Mouse (Mus musculus) midbrain, embryonic 10.5 days (tissue): ENCODE data around the gene Mrpl42. TPM values are rescaled to one million over a fixed set of nuclear protein-coding genes. Genes with fewer than 3 reads are reported as not detected.

Experiments used
- DNase-seq: peaks from one replicate; pipeline ENCODE4 v3.0.0-alpha.2; 2017; ENCODE audit warnings: low spot score
- H3K27ac ChIP-seq: fragments of 300-500 bp; sonication (generic); replicated peaks from 2 replicates; pipeline ENCODE4 v1.5.1; 2016; ENCODE audit warnings: mild to moderate bottlenecking
- H3K27me3 ChIP-seq: fragments of 300-500 bp; sonication (generic); 2 replicates; pipeline ENCODE4 v1.6.1; 2016; ENCODE audit warnings: low read depth, mild to moderate bottlenecking; ENCODE audit not compliant: poor library complexity, severe bottlenecking
- H3K36me3 ChIP-seq: fragments of 300-500 bp; sonication (generic); 2 replicates; pipeline ENCODE4 v1.6.1; 2016; ENCODE audit warnings: mild to moderate bottlenecking, moderate library complexity
- H3K4me1 ChIP-seq: fragments of 300-500 bp; sonication (generic); 2 replicates; pipeline ENCODE4 v1.6.1; 2016
- H3K4me3 ChIP-seq: fragments of 300-500 bp; sonication (generic); 2 replicates; pipeline ENCODE4 v1.5.1; 2016; ENCODE audit warnings: mild to moderate bottlenecking, moderate library complexity
- H3K9me3 ChIP-seq: fragments of 300-500 bp; sonication (generic); replicated peaks from 2 replicates; pipeline ENCODE4 v1.6.1; 2016; ENCODE audit warnings: mild to moderate bottlenecking
- WGBS: fragments of 180-500 bp; shearing (Covaris S2); methylation state at CpG from one replicate; pipeline ENCODE4 v1.1.7; 2016; 5-methylcytosine and 5-hydroxymethylcytosine counted together
- polyA plus RNA-seq: library from polyadenylated mRNA; unstranded; fragments of >200 nt; fragmentation: Nextera tagmentation; extraction: Ambion mirVana; gene quantifications from 2 replicates; pipeline ENCODE4 v1.2.1, GENCODE M21; 2016

Gene Mrpl42
- polyA plus RNA-seq, 1 experiment from 2014 or later = 398 TPM

GRCm38 (mm10) chr10:95442334-95442733, 59.4 kb downstream of the Mrpl42 start:
- no peaks in the 10 kb centered on the region for H3K36me3 ChIP-seq
- H3K4me3 ChIP-seq = no peak overlapping the region
- no peaks in the 10 kb centered on the region for H3K4me1 ChIP-seq
- H3K9me3 ChIP-seq = no peaks in the 10 kb centered on the region
- H3K27ac ChIP-seq = no peak overlapping the region
- H3K27me3 ChIP-seq = no peaks in the 10 kb centered on the region
- 81% methylated on average over 4 of the region's 4 CpGs for WGBS
- DNase-seq = no peak

- 46% methylated on average over 2 of the region's 2 CpGs for WGBS
- Histone ChIP-seq H3K4me3 (no peak overlapping the region), H3K9me3 (no peaks in the 10 kb centered on the region), H3K36me3 (no peaks in the 10 kb centered on the region), H3K27ac (no peak overlapping the region), H3K27me3 (no peaks in the 10 kb centered on the region), H3K4me1 (no peaks in the 10 kb centered on the region)
- DNase-seq = no peak
Observed at GRCm38 (mm10) chr10:95440566-95440965, 61.2 kb downstream of the Mrpl42 start.

GRCm38 (mm10) chr10:95439718-95440339, 61.9 kb downstream of the Mrpl42 start:
- Histone ChIP-seq H3K9me3 (no peaks in the 10 kb centered on the region), H3K27ac (no peak overlapping the region), H3K27me3 (no peaks in the 10 kb centered on the region), H3K36me3 (no peaks in the 10 kb centered on the region), H3K4me1 (no peaks in the 10 kb centered on the region), H3K4me3 (no peak overlapping the region)
- whole genome bisulfite sequencing = 91% methylated on average over 10 of the region's 10 CpGs
- no peak for DNase-seq

GRCm38 (mm10) chr10:95438941-95439340, 62.8 kb downstream of the Mrpl42 start:
- no peak overlapping the region for H3K4me3 ChIP-seq
- DNase-seq = no peak
- no peaks in the 10 kb centered on the region for H3K27me3 ChIP-seq
- no peaks in the 10 kb centered on the region for H3K9me3 ChIP-seq
- WGBS = 67% methylated on average over 11 of the region's 11 CpGs
- H3K27ac ChIP-seq = no peak overlapping the region
- no peaks in the 10 kb centered on the region for H3K36me3 ChIP-seq
- H3K4me1 ChIP-seq = no peaks in the 10 kb centered on the region

Other genes with a start within 250 kb of the Mrpl42 start
- gene Cradd, start 177.8 kb downstream of the Mrpl42 start, polyA plus RNA-seq = 14.4 and 15.2 TPM in 2 replicates
- 27.9 and 30.4 TPM in 2 replicates for gene Socs2, start 84.8 kb downstream of the Mrpl42 start, polyA plus RNA-seq
- gene Ube2n, start 13.2 kb upstream of the Mrpl42 start, polyA plus RNA-seq = 478 and 483 TPM in 2 replicates
- 90.8 and 91.5 TPM in 2 replicates for gene Nudt4, start 62.2 kb upstream of the Mrpl42 start, polyA plus RNA-seq
- gene Anapc15-ps, start 171.5 kb upstream of the Mrpl42 start, polyA plus RNA-seq = not detected in 2 replicates